Mouse (Mus musculus): ENCODE data around the gene Dlg2. TPM values are rescaled to one million over a fixed set of nuclear protein-coding genes. Genes with fewer than 3 reads are reported as not detected.
A peak's percentile ranks its signal among the peaks of the same experiment; 100 is the strongest.

Dlg2 gene
- polyA plus RNA-seq, 1 experiment from 2014 or later = 8.1 TPM

DNA sequence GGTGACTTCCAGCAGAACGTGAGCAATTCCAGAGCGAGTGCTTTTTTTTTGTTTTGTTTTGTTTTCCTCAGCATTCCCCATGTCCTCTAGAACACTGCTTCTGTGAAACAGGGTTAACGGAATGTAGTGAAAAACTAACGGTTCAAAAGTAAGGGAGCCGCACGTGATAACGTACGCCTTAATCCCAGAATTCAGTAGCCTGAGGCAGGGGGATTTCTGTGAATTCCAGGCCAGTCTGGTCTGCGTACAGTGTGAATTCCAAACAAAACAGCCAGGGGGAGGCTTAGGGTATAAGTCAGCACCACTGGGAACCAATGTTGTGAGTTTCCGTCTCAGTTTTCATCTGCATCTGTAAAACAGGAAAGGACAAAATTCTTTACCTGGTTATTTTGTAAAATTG lies 19.0 kb upstream of the Dlg2 start:
- 19% methylated on average over 10 of the region's 10 CpGs for WGBS

DNA sequence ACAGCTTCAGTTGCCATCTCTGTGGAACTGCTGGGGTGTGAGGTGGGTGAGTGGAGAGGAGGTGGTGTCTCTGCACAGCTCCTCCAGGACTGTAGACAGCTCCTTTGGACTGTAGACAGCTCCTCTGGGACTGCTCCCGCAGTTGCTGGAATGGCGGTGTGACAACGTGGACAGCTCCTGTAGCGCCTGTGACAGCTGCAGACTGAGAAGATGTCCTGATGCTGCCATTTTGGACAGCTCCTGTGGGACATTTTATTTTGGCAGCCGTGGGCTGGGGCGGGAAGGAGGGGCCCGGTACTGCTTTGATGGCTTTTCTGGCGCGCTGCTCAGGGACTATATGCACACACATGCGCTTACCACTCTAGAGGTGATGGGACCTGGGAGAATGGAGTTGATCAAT lies 16.1 kb upstream of the Dlg2 start:
- Histone ChIP-seq H3K4me2 (replicated peaks) (no peak overlapping the region), H3K36me3 (no peaks in the 10 kb centered on the region), H3K9me3 (no peaks in the 10 kb centered on the region), H3K27me3 (replicated peaks) (no peaks in the 10 kb centered on the region), H3K4me3 (no peak overlapping the region), H3K27ac (no peak overlapping the region), H3K4me1 (peaks cover 8% of the 10 kb centered on the region), H3K9ac (no peak overlapping the region)
- 58% methylated on average over 10 of the region's 10 CpGs for WGBS
- ATAC-seq (ENCODE audit: low FRiP score, low read depth) = no peak

More for the DNA sequence above, 19.0 kb upstream of the Dlg2 start:
- ATAC-seq (ENCODE audit: low FRiP score, low read depth) = peak; percentile 81
- H3K4me3 ChIP-seq = peak overlapping the region; percentile 74
- H3K4me1 ChIP-seq = peaks cover 8% of the 10 kb centered on the region
- peak overlapping the region; percentile 72 for H3K27ac ChIP-seq
- no peaks in the 10 kb centered on the region for H3K27me3 ChIP-seq (replicated peaks)
- H3K9me3 ChIP-seq = no peaks in the 10 kb centered on the region
- peak overlapping the region; percentile 64 for H3K4me2 ChIP-seq (replicated peaks)
- peak overlapping the region; percentile 79 for H3K9ac ChIP-seq
- peaks cover 12% of the 10 kb centered on the region for H3K36me3 ChIP-seq

DNA sequence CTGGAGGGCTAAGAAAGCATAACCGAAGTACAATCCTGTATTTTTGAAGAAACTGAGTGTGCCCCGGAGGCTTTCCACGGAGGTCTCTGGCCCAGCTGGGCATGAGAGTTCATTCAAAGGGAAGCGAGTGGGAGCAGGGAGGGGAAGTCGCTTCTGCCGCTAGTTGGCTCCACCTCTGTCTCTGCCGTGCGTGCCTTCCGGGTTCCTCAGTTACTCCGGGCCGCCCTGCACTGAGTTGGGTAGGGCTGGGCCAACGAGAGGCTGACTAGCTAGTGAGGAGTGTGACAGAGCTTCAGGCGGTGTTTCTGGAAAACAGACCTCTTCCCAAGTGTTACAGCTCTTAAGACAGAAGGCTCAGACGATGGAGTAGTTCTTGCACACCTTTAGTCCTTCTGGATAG lies 15.5 kb upstream of the Dlg2 start:
- WGBS = 24% methylated on average over 14 of the region's 14 CpGs
- no peak overlapping the region for H3K4me3 ChIP-seq
- H3K4me2 ChIP-seq (replicated peaks) = peak overlapping the region; percentile 9; the same call in 1 of the 2 replicates
- peaks cover 5% of the 10 kb centered on the region for H3K4me1 ChIP-seq
- no peak overlapping the region for H3K9ac ChIP-seq
- no peaks in the 10 kb centered on the region for H3K36me3 ChIP-seq
- no peaks in the 10 kb centered on the region for H3K9me3 ChIP-seq
- no peak overlapping the region for H3K27ac ChIP-seq
- H3K27me3 ChIP-seq (replicated peaks) = no peaks in the 10 kb centered on the region
- ATAC-seq (ENCODE audit: low FRiP score, low read depth) = no peak

DNA sequence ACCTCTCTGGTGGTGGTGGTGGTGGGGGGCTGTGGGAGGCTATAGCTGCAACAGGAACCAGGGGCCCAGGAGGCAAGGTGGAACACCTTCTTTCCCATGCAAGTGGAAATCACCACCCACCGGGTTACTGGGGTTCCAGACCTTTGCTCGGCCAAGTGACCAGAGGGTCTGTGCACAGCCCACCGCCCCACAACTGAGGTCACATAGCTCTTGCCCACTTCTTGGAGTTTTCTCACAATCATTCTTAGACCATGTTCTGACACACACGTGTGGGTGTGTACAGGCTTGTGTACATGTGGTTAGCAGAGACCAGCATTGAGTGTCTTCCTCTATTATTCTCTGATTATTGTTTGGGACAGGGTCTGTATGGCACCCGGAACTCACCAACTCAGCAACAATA lies 15.0 kb upstream of the Dlg2 start:
- Histone ChIP-seq H3K4me2 (replicated peaks) (no peak overlapping the region), H3K4me3 (no peak overlapping the region), H3K27ac (no peak overlapping the region), H3K9me3 (no peaks in the 10 kb centered on the region), H3K4me1 (no peaks in the 10 kb centered on the region), H3K36me3 (no peaks in the 10 kb centered on the region), H3K9ac (no peak overlapping the region), H3K27me3 (replicated peaks) (no peaks in the 10 kb centered on the region)
- ATAC-seq (ENCODE audit: low FRiP score, low read depth) = no peak
- WGBS = 94% methylated on average over 5 of the region's 5 CpGs

DNA sequence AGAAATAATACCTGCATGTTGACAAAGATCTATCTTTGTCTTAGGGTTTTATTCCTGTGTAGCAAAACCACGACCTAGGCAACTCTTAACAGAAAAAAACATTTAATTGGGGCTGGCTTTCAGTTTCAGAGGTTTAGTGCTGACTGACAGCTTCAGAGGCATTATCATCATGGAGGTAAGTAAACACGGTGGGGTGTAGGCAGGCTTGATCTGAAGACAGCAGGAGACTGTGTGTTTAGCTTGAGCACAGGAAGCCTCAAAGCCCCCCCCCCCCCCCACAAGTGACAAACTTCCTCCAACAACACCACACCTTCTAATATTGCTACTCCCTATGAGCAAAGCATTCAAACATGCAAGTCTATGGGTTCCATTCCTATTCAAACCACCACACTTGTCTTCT lies 3.0 kb upstream of the Dlg2 start:
- H3K36me3 ChIP-seq = peaks cover 9% of the 10 kb centered on the region; the same call in 1 of the 2 replicates
- peaks cover 12% of the 10 kb centered on the region for H3K4me1 ChIP-seq
- H3K4me2 ChIP-seq (replicated peaks) = no peak overlapping the region
- ATAC-seq (ENCODE audit: low FRiP score, low read depth) = no peak
- H3K27me3 ChIP-seq (replicated peaks) = no peaks in the 10 kb centered on the region
- WGBS = 78% methylated on average over 2 of the region's 2 CpGs
- no peaks in the 10 kb centered on the region for H3K9me3 ChIP-seq
- H3K27ac ChIP-seq = no peak overlapping the region
- H3K9ac ChIP-seq = no peak overlapping the region
- H3K4me3 ChIP-seq = no peak overlapping the region

DNA sequence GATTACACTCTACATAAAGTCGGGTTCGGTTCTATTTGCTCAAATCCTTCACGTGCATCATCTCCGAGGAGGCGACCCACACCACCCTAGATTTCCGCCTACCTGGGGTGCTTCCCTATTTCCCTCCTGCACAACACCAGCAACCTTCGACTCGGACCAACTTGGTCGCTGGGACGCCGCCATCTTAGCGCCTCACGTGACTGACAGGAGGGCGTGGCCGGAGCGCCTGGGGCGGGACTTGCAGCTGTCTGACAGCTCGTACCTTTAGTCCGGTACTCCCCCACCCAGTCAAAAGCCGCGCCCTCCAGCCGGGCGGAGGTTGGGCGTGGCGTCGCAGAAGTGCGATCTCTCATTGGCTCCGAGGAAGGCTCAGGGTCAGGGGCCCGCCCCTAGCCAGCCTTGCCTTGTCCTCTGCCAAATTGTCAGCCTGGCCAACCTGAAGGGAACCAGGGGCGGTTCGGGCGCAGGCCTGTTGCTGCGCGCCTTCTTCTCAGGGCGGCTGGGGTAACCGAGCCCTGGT lies 619 bp upstream of the Dlg2 start, which contains the start of gene Tmem126b:
TSS of gene Tmem126b (minus strand) at position 209 of the 520 bp plus-strand sequence.
- Histone ChIP-seq H3K9me3 (no peaks in the 10 kb centered on the region), H3K4me2 (replicated peaks) (peak within 1 kb of the TSS; percentile 78), H3K27ac (peak within 1 kb of the TSS; percentile 63; the same call in 1 of the 2 replicates), H3K27me3 (replicated peaks) (no peaks in the 10 kb centered on the region), H3K36me3 (no peaks in the 10 kb centered on the region), H3K4me3 (peak within 1 kb of the TSS; percentile 62), H3K4me1 (peaks cover 12% of the 10 kb centered on the region), H3K9ac (peak within 1 kb of the TSS; percentile 63)
- WGBS = under 1% methylated on average over 36 of the region's 36 CpGs
- peak; percentile 100 for ATAC-seq (ENCODE audit: low FRiP score, low read depth)

DNA sequence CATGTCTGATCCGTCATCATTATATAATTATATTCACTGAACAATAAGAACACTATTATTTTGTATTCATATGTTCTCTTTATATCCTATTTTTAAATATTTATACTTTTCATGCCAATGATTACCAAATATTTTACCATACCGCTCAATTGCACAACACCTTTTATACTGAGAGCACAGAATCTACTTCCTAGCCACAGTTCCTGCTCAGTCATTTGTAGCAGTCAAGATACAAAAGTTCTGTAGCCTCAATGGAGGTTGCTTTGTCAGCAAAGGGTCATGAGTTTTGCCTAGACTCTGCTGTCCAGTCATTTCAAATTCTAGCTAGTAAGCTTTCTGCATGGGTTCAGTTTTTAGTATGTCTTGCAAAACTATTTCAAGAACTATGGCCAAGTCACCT lies 6.1 kb downstream of the Dlg2 start:
- no peak for ATAC-seq (ENCODE audit: low FRiP score, low read depth)
- Histone ChIP-seq H3K9me3 (no peaks in the 10 kb centered on the region), H3K4me1 (no peaks in the 10 kb centered on the region), H3K4me3 (no peak overlapping the region), H3K4me2 (replicated peaks) (no peak overlapping the region), H3K9ac (no peak overlapping the region), H3K36me3 (no peaks in the 10 kb centered on the region), H3K27me3 (replicated peaks) (no peaks in the 10 kb centered on the region), H3K27ac (no peak overlapping the region)
- 91% methylated on average over 2 of the region's 2 CpGs for WGBS

DNA sequence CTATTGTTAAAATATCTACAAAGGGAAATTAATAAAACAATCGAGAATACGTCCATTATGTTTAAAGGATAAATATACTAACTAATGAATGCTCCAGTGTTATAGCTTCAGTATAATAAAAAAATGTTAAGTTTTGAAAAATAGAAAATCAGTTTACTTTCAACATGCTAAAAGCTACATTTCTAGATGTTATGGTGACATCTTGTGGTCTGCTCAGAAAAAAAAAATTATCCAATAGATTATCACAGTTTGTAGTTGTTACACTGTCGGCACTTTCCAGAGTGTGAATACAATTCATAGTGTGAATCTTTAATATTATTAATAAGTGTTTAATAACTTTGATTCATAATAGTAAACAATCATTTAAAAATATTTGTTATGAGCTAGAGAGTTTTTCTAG lies 31.7 kb downstream of the Dlg2 start:
- Histone ChIP-seq H3K4me2 (replicated peaks) (no peak overlapping the region), H3K36me3 (no peaks in the 10 kb centered on the region), H3K27ac (no peak overlapping the region), H3K9me3 (no peaks in the 10 kb centered on the region), H3K4me1 (no peaks in the 10 kb centered on the region), H3K9ac (no peak overlapping the region), H3K4me3 (no peak overlapping the region), H3K27me3 (replicated peaks) (no peaks in the 10 kb centered on the region)
- WGBS = 77% methylated on average over 3 of the region's 3 CpGs
- no peak for ATAC-seq (ENCODE audit: low FRiP score, low read depth)

DNA sequence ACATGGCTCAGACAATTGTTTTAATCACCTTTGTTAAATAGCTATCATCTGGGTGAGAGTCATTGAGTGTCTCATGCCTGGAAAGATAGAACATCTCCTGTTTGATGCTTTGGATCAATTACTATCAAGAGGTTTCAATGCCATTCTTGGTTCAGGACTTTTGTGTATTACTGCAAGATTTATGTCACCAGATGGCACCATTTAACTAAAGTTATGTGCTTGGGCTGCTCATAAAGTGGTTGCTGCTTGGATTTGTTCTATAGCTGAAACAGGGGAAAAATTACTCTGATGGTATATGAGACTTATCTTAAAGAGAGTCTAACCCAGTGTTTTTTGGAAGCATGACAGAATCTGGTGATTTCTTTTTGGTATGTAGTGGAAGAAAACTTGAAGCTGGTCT lies 35.8 kb downstream of the Dlg2 start:
- no peaks in the 10 kb centered on the region for H3K9me3 ChIP-seq
- no peak overlapping the region for H3K4me2 ChIP-seq (replicated peaks)
- no peaks in the 10 kb centered on the region for H3K27me3 ChIP-seq (replicated peaks)
- no peak for ATAC-seq (ENCODE audit: low FRiP score, low read depth)
- H3K4me3 ChIP-seq = no peak overlapping the region
- no peaks in the 10 kb centered on the region for H3K4me1 ChIP-seq
- no peak overlapping the region for H3K27ac ChIP-seq
- no peak overlapping the region for H3K9ac ChIP-seq
- H3K36me3 ChIP-seq = no peaks in the 10 kb centered on the region

DNA sequence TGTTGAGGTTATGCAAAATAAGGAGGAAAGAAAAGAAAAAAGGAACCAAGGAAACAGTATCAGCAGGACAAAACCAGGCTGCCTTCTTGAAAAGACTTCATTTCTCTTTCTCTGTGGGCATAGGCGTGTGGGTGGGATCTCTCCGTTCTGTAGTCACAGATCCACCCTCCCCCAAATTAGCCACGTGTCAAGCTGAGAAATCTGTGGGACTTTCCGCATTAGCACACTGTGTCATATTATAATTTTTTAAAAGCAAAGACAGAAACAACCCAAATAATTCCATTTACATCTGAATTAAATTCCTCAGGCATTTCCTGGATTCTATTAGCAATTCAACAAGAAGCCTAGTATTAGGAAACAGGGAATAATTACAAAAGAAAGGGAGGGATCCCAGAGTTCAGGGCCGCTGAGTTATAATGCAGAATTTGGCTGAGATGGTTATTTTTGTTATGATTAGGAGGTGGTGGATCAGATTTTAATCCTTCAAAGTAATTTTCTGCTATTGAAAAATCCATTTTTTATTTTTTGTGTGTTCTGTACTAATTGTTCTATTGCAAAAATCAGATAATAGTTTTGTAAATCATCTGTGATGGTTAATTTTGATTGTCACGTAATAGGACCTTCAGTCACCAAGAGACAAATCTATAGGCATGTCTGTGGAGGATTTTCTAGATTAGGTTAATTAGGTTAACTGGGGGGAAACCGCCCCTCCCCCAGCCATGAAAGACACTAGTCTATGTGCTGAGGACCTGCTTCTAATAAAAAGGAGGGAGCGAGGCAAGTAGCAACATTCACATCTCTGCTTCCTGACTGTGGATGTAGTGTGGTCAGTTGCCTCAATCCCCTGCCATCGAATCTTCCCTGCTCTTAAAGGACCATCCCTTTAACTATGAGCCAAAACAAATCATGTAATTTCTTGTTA lies 63.3 kb downstream of the Dlg2 start:
- ATAC-seq (ENCODE audit: low FRiP score, low read depth) = no peak
- 59% methylated on average over 9 of the region's 9 CpGs for WGBS
- Histone ChIP-seq H3K4me1 (no peaks in the 10 kb centered on the region), H3K9ac (no peak overlapping the region), H3K4me2 (replicated peaks) (no peak overlapping the region), H3K9me3 (no peaks in the 10 kb centered on the region), H3K36me3 (no peaks in the 10 kb centered on the region), H3K4me3 (no peak overlapping the region), H3K27me3 (replicated peaks) (no peaks in the 10 kb centered on the region), H3K27ac (no peak overlapping the region)

DNA sequence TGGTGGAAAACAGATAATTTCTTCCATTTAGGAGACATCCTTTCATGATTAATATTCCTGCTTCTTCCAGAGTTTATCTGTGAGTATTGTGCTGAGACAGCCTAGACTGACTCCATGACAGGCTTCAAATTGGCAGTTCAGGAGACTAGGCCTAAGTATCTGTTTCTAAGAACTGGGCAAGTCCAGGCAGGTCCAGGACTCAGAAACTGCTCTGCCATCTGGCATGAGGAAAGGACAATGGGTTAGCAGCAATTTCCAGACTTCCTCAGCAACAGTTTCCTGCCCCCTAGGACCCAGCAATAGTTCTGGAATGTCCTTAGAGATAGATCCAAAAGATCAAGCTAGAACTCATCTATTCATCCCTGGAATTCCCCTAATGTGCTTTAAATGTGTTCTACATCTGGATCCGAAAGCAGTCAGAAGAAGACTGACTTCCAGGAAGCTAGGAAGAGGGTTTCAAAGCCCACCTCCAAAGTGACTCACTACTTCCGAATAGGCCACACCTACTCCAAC lies 64.4 kb downstream of the Dlg2 start:
- no peak for ATAC-seq (ENCODE audit: low FRiP score, low read depth)
- 86% methylated on average over 2 of the region's 2 CpGs for WGBS

DNA sequence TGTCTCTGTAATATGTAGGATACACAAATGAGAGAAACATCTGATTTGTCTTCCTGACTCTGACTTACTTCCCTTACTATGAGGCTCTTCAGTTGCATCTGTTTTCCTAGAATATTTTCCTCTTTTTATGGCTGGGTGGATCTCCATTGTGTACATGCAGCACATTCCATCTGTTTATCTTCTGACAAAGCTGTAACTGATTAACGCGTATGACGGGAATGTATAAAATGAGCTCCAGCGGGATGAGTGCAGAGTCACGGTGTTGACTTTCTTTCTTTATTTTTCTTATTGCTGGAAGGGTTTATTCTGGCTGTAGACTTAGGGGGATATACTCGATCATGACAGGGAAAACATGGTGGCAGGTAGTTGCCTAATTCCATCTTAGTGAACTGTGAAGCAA lies 76.9 kb downstream of the Dlg2 start:
- Histone ChIP-seq H3K36me3 (no peaks in the 10 kb centered on the region), H3K4me3 (no peak overlapping the region), H3K4me2 (replicated peaks) (no peak overlapping the region), H3K27ac (no peak overlapping the region), H3K27me3 (replicated peaks) (no peaks in the 10 kb centered on the region), H3K9me3 (no peaks in the 10 kb centered on the region), H3K4me1 (no peaks in the 10 kb centered on the region), H3K9ac (no peak overlapping the region)
- ATAC-seq (ENCODE audit: low FRiP score, low read depth) = no peak
- 88% methylated on average over 6 of the region's 6 CpGs for WGBS

More for the DNA sequence above, 64.4 kb downstream of the Dlg2 start:
- H3K27ac ChIP-seq = no peak overlapping the region
- H3K4me2 ChIP-seq (replicated peaks) = no peak overlapping the region
- H3K4me1 ChIP-seq = no peaks in the 10 kb centered on the region
- H3K9me3 ChIP-seq = no peaks in the 10 kb centered on the region
- no peaks in the 10 kb centered on the region for H3K36me3 ChIP-seq
- H3K27me3 ChIP-seq (replicated peaks) = no peaks in the 10 kb centered on the region
- no peak overlapping the region for H3K4me3 ChIP-seq
- H3K9ac ChIP-seq = no peak overlapping the region

All from neural tube, embryonic 12.5 days (tissue).